Mouse (Mus musculus) testis, adult 2 months (tissue): ENCODE data around the gene Btbd19. TPM values are rescaled to one million over a fixed set of nuclear protein-coding genes. Genes with fewer than 3 reads are reported as not detected.

Source experiments
- H3K27ac ChIP-seq: fragments of 200-500 bp; 2 replicates; pipeline ENCODE4 v1.5.1; 2012; ENCODE audit warnings: low read depth, low read length; ENCODE audit not compliant: control insufficient read depth, insufficient read depth
- H3K27me3 ChIP-seq: fragments of 200-500 bp; 2 replicates; pipeline ENCODE4 v1.6.1; 2012; ENCODE audit warnings: mild to moderate bottlenecking, low read length, moderate library complexity; ENCODE audit not compliant: control insufficient read depth, insufficient read depth
- H3K36me3 ChIP-seq: fragments of 200-500 bp; 2 replicates; pipeline ENCODE4 v1.6.1; 2012; ENCODE audit warnings: mild to moderate bottlenecking, low read length; ENCODE audit not compliant: control insufficient read depth, insufficient read depth
- H3K4me1 ChIP-seq: fragments of 200-500 bp; 2 replicates; pipeline ENCODE4 v1.6.1; 2012; ENCODE audit warnings: low read length; ENCODE audit not compliant: control insufficient read depth, insufficient read depth
- H3K4me3 ChIP-seq: fragments of 200-500 bp; 2 replicates; pipeline ENCODE4 v1.5.1; 2012; ENCODE audit warnings: low read depth, mild to moderate bottlenecking, low read length, moderate library complexity, mixed read lengths; ENCODE audit not compliant: control insufficient read depth
- CTCF ChIP-seq: fragments of 200-500 bp; IDR thresholded peaks from 2 replicates; pipeline ENCODE4 v1.5.1; 2012; ENCODE audit warnings: low read depth, mild to moderate bottlenecking, inconsistent platforms, low read length, moderate library complexity; ENCODE audit not compliant: control insufficient read depth, insufficient read depth, insufficient replicate concordance
- POLR2A ChIP-seq: fragments of 200-500 bp; IDR thresholded peaks from 2 replicates; pipeline ENCODE4 v1.6.1; 2012; ENCODE audit warnings: low read depth, mild to moderate bottlenecking, inconsistent platforms, low read length, moderate library complexity; ENCODE audit not compliant: control insufficient read depth
- polyA plus RNA-seq: library from polyadenylated mRNA; depleted of rRNA; stranded (reverse); fragments of >200 nt; gene quantifications from 2 replicates; pipeline ENCODE4 v1.2.3, GENCODE M21; 2012

Btbd19 gene
- polyA plus RNA-seq, 1 experiment, result 3.2 TPM

DNA sequence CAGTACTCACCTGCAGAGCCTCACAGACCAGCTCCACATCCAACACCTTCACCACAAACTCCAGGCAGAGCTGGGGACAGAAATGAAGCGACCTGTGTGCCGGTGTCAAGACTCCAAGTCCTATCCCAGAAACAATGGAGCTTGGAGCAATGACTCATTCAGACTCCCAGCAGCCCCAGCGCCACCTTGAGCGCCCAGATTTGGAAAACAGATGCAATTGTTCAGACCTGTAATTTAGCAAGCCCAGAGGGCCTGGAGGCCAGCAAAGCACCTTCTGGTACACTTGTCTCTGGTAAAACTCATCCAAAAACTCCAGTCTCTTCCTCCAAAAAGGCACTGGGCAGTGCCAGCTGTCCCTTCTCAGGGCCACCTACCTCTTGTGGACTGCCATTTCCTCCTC lies 3.3 kb downstream of the Btbd19 start:
- Histone ChIP-seq H3K36me3 (no peaks in the 10 kb centered on the region), H3K27me3 (no peaks in the 10 kb centered on the region), H3K4me1 (peaks cover 22% of the 10 kb centered on the region), H3K4me3 (no peak overlapping the region), H3K27ac (no peak overlapping the region)
- TF ChIP-seq CTCF, result no peak
- TF ChIP-seq POLR2A, result no peak

GRCm38 (mm10) chr4:117120445-117121414 lies 4.8 kb downstream of the Btbd19 start:
- TF ChIP-seq POLR2A, result peak; percentile 85
- peak; percentile 56; the same call in 1 of the 2 replicates for TF ChIP-seq CTCF
- peak overlapping the region; percentile 73 for H3K27ac ChIP-seq

DNA sequence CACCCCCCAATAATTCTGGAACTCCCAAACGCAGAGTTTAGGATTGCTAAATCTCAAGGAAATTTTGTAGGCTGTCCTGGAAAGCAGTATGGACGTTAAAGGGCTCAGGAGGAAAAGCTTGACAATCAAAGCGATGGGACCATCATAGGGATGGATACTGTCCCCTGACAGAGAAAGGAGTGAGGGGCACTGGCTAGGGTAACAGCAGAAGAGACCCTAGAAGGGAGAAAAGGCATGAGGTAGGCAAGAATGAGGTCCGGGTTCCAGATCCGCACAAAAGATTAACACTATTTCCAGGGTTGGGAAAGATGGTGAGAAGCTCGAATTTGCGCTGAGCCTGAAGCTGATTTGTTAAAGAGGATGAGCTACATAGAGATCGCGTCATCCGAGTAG lies 5.5 kb downstream of the Btbd19 start:
- Histone ChIP-seq H3K4me1 (peaks cover 12% of the 10 kb centered on the region), H3K36me3 (no peaks in the 10 kb centered on the region), H3K4me3 (peak overlapping the region; percentile 89), H3K27ac (peak overlapping the region; percentile 73), H3K27me3 (no peaks in the 10 kb centered on the region)
- TF ChIP-seq POLR2A (no peak), CTCF (no peak)

More at GRCm38 (mm10) chr4:117120445-117121414, 4.8 kb downstream of the Btbd19 start:
- Histone ChIP-seq H3K27me3 (no peaks in the 10 kb centered on the region), H3K4me3 (peak overlapping the region; percentile 89), H3K36me3 (no peaks in the 10 kb centered on the region), H3K4me1 (peaks cover 19% of the 10 kb centered on the region)

- Histone ChIP-seq H3K27me3 (no peaks in the 10 kb centered on the region), H3K4me1 (peaks cover 12% of the 10 kb centered on the region)
- no peak for TF ChIP-seq CTCF
- no peak for TF ChIP-seq POLR2A
Measured at GRCm38 (mm10) chr4:117119636-117120035, 5.9 kb downstream of the Btbd19 start.

GRCm38 (mm10) chr4:117117931-117118330 lies 7.6 kb downstream of the Btbd19 start:
- no peak overlapping the region for H3K27ac ChIP-seq
- no peaks in the 10 kb centered on the region for H3K27me3 ChIP-seq
- TF ChIP-seq CTCF (no peak), POLR2A (no peak)
- no peak overlapping the region for H3K4me3 ChIP-seq
- H3K4me1 ChIP-seq, result peaks cover 12% of the 10 kb centered on the region
- peaks cover 1% of the 10 kb centered on the region; the same call in 1 of the 2 replicates for H3K36me3 ChIP-seq

More at GRCm38 (mm10) chr4:117119636-117120035, 5.9 kb downstream of the Btbd19 start:
- no peak overlapping the region for H3K4me3 ChIP-seq
- H3K27ac ChIP-seq, result no peak overlapping the region; the same call in 1 of the 2 replicates
- 0 out of 2 replicates have a peak, but pooled peaks cover 1% of the 10 kb centered on the region for H3K36me3 ChIP-seq

- no peak for TF ChIP-seq CTCF
- no peak for TF ChIP-seq POLR2A
- H3K4me3 ChIP-seq, result no peak overlapping the region
- H3K27me3 ChIP-seq, result no peaks in the 10 kb centered on the region
- H3K4me1 ChIP-seq, result peaks cover 10% of the 10 kb centered on the region
- H3K36me3 ChIP-seq, result peaks cover 1% of the 10 kb centered on the region; the same call in 1 of the 2 replicates
- H3K27ac ChIP-seq, result no peak overlapping the region
Measured at GRCm38 (mm10) chr4:117115592-117115991, 9.9 kb downstream of the Btbd19 start.

GRCm38 (mm10) chr4:117113237-117113636 lies 12.3 kb downstream of the Btbd19 start:
- H3K27ac ChIP-seq, result no peak overlapping the region
- H3K36me3 ChIP-seq, result peaks cover 1% of the 10 kb centered on the region; the same call in 1 of the 2 replicates
- no peak for TF ChIP-seq CTCF
- no peak for TF ChIP-seq POLR2A
- H3K27me3 ChIP-seq, result no peaks in the 10 kb centered on the region
- no peaks in the 10 kb centered on the region for H3K4me1 ChIP-seq
- H3K4me3 ChIP-seq, result no peak overlapping the region
